Mouse (Mus musculus) G1E (cell line): ENCODE results near the gene G430095P16Rik.

Source experiments
- CTCF ChIP-seq: IDR thresholded peaks from 2 replicates; pipeline ENCODE4 v1.5.1; 2012; ENCODE audit warnings: low read depth, low read length, inconsistent platforms, mixed read lengths
- TAL1 ChIP-seq: conservative IDR thresholded peaks from 2 replicates; pipeline ENCODE4 v1.6.1; 2012; ENCODE audit warnings: low read depth, low read length, inconsistent platforms, mixed read lengths

DNA sequence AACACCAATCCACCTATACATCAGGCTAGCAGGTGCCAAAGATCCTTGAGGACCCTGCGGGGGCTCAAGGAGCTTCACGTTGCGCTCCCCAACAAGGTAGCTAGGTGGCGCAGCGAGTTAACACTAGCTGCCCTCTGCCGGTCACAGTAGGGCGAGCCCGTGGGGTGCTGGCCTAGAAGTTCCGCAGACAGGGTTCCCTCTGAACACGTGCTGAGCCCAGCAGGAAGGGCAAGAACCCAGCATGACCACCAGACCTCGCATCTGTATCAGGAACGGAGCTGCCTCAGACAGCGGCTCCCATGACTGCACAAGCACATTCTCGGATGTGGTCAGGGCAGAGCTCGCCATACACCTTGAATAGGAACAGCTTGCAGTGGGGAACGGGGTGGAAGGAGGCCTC lies 14.8 kb downstream of the G430095P16Rik start:
- TF ChIP-seq CTCF = peak; percentile 86
- no peak for TF ChIP-seq TAL1
